Mouse (Mus musculus): ENCODE results near the gene Vmn1r4. TPM values are rescaled to one million over a fixed set of nuclear protein-coding genes. Genes with fewer than 3 reads are reported as not detected.

Vmn1r4 gene
- polyA plus RNA-seq, 2 experiments = 0.11 to 0.13 TPM

- Histone ChIP-seq H3K4me2 (ENCODE audit: low read depth) (peak overlapping the region; percentile 44), H3K9me3 (ENCODE audit: control insufficient read depth, low read length) (no peaks in the 10 kb centered on the region), H3K36me3 (replicated peaks; ENCODE audit: control insufficient read depth, insufficient read depth, low read depth) (peaks cover 11% of the 10 kb centered on the region), H3K4me3 (ENCODE audit: insufficient read depth in 1 of 2, low read depth in 2 of 2, low read length in 2 of 2) (no peak overlapping the region), H3K9ac (replicated peaks) (peak overlapping the region; percentile 20; the same call in 1 of the 2 replicates), H3K27ac (peak overlapping the region; percentile 91), H3K4me1 (replicated peaks; ENCODE audit: control insufficient read depth in 2 of 2, insufficient read depth in 2 of 2, low read length in 1 of 2) (peaks cover 77 to 92% of the 10 kb centered on the region in 2 experiments), H3K27me3 (ENCODE audit: control insufficient read depth, insufficient read depth, low read length) (no peaks in the 10 kb centered on the region)
- TF ChIP-seq CTCF (IDR thresholded peaks at IDR 0.05; ENCODE audit: low read depth) (no peak), EP300 (IDR thresholded peaks at IDR 0.05; ENCODE audit: low read depth) (no peak)
- 55% methylated on average over 8 of the region's 8 CpGs for WGBS (ENCODE audit: insufficient replicate concordance)
- ATAC-seq (ENCODE audit: insufficient read depth) (no peak), DNase-seq (ENCODE audit: low read depth in 3 of 3, low spot score in 3 of 3) (peak in 1 of 3 experiments; percentile 45)
These were observed 17.5 kb upstream of the Vmn1r4 start for GRCm38 (mm10) chr6:56906121-56906846.

- Histone ChIP-seq H3K36me3 (replicated peaks; ENCODE audit: control insufficient read depth, insufficient read depth, low read depth) (peaks cover 14% of the 10 kb centered on the region), H3K4me1 (replicated peaks; ENCODE audit: control insufficient read depth in 2 of 2, insufficient read depth in 2 of 2, low read length in 1 of 2) (peaks cover 79 to 88% of the 10 kb centered on the region in 2 experiments), H3K27me3 (ENCODE audit: control insufficient read depth, insufficient read depth, low read length) (no peaks in the 10 kb centered on the region), H3K4me2 (ENCODE audit: low read depth) (no peak overlapping the region), H3K4me3 (ENCODE audit: insufficient read depth in 1 of 2, low read depth in 2 of 2, low read length in 2 of 2) (no peak overlapping the region), H3K9ac (replicated peaks) (no peak overlapping the region), H3K9me3 (ENCODE audit: control insufficient read depth, low read length) (no peaks in the 10 kb centered on the region), H3K27ac (no peak overlapping the region)
- ATAC-seq (ENCODE audit: insufficient read depth) (no peak), DNase-seq (ENCODE audit: low read depth in 3 of 3, low spot score in 3 of 3) (no peak)
- TF ChIP-seq CTCF (IDR thresholded peaks at IDR 0.05; ENCODE audit: low read depth) = no peak
- no peak for TF ChIP-seq EP300 (IDR thresholded peaks at IDR 0.05; ENCODE audit: low read depth)
- 89% methylated on average over 3 of the region's 3 CpGs for WGBS (ENCODE audit: insufficient replicate concordance)
These were observed 15.8 kb upstream of the Vmn1r4 start for GRCm38 (mm10) chr6:56907973-56908372.

- Histone ChIP-seq H3K9me3 (ENCODE audit: control insufficient read depth, low read length) (no peaks in the 10 kb centered on the region), H3K36me3 (replicated peaks; ENCODE audit: control insufficient read depth, insufficient read depth, low read depth) (peaks cover 14% of the 10 kb centered on the region), H3K4me3 (ENCODE audit: insufficient read depth in 1 of 2, low read depth in 2 of 2, low read length in 2 of 2) (no peak overlapping the region), H3K4me2 (ENCODE audit: low read depth) (peak overlapping the region; percentile 72; the same call in 1 of the 2 replicates), H3K4me1 (replicated peaks; ENCODE audit: control insufficient read depth in 2 of 2, insufficient read depth in 2 of 2, low read length in 1 of 2) (peaks cover 80 to 88% of the 10 kb centered on the region in 2 experiments), H3K9ac (replicated peaks) (no peak overlapping the region), H3K27me3 (ENCODE audit: control insufficient read depth, insufficient read depth, low read length) (no peaks in the 10 kb centered on the region), H3K27ac (peak overlapping the region; percentile 27)
- no peak for DNase-seq (ENCODE audit: low read depth in 3 of 3, low spot score in 3 of 3)
- 68% methylated on average over 2 of the region's 2 CpGs for WGBS (ENCODE audit: insufficient replicate concordance)
- ATAC-seq (ENCODE audit: insufficient read depth) = no peak
- no peak for TF ChIP-seq EP300 (IDR thresholded peaks at IDR 0.05; ENCODE audit: low read depth)
- no peak for TF ChIP-seq CTCF (IDR thresholded peaks at IDR 0.05; ENCODE audit: low read depth)
These were observed 15.4 kb upstream of the Vmn1r4 start for GRCm38 (mm10) chr6:56908397-56908796.

- 7% methylated on average over 4 of the region's 4 CpGs for whole genome bisulfite sequencing (ENCODE audit: insufficient replicate concordance)
- Histone ChIP-seq H3K4me2 (ENCODE audit: low read depth) (peak overlapping the region; percentile 72), H3K36me3 (replicated peaks; ENCODE audit: control insufficient read depth, insufficient read depth, low read depth) (peaks cover 16% of the 10 kb centered on the region), H3K27me3 (ENCODE audit: control insufficient read depth, insufficient read depth, low read length) (no peaks in the 10 kb centered on the region), H3K9me3 (ENCODE audit: control insufficient read depth, low read length) (no peaks in the 10 kb centered on the region), H3K4me3 (ENCODE audit: insufficient read depth in 1 of 2, low read depth in 2 of 2, low read length in 2 of 2) (no peak overlapping the region), H3K27ac (peak overlapping the region; percentile 53), H3K9ac (replicated peaks) (no peak overlapping the region; the same call in 1 of the 2 replicates), H3K4me1 (replicated peaks; ENCODE audit: control insufficient read depth in 2 of 2, insufficient read depth in 2 of 2, low read length in 1 of 2) (peaks cover 81 to 88% of the 10 kb centered on the region in 2 experiments)
- TF ChIP-seq CTCF (IDR thresholded peaks at IDR 0.05; ENCODE audit: low read depth) (peak; percentile 97), EP300 (IDR thresholded peaks at IDR 0.05; ENCODE audit: low read depth) (no peak; the same call in 1 of the 2 replicates)
- peak; percentile 36 for ATAC-seq (ENCODE audit: insufficient read depth)
- peak in 2 of 3 experiments; percentile 59 to 72 for DNase-seq (ENCODE audit: low read depth in 3 of 3, low spot score in 3 of 3)
These were observed 14.9 kb upstream of the Vmn1r4 start for GRCm38 (mm10) chr6:56908912-56909311.

GRCm38 (mm10) chr6:56910910-56911309, 12.9 kb upstream of the Vmn1r4 start:
- WGBS (ENCODE audit: insufficient replicate concordance) = 13% methylated on average over 2 of the region's 2 CpGs
- peak overlapping the region; percentile 89 for H3K27ac ChIP-seq
- H3K4me3 ChIP-seq (ENCODE audit: insufficient read depth in 1 of 2, low read depth in 2 of 2, low read length in 2 of 2) = no peak overlapping the region
- DNase-seq (ENCODE audit: low read depth in 3 of 3, low spot score in 3 of 3) = peak; percentile 73 to 81 (median 75)
- peaks cover 78 to 86% of the 10 kb centered on the region in 2 experiments for H3K4me1 ChIP-seq (replicated peaks; ENCODE audit: control insufficient read depth in 2 of 2, insufficient read depth in 2 of 2, low read length in 1 of 2)
- H3K27me3 ChIP-seq (ENCODE audit: control insufficient read depth, insufficient read depth, low read length) = no peaks in the 10 kb centered on the region
- TF ChIP-seq EP300 (IDR thresholded peaks at IDR 0.05; ENCODE audit: low read depth) (peak; percentile 95), CTCF (IDR thresholded peaks at IDR 0.05; ENCODE audit: low read depth) (no peak)
- ATAC-seq (ENCODE audit: insufficient read depth) = peak; percentile 91
- H3K9ac ChIP-seq (replicated peaks) = peak overlapping the region; percentile 59
- peak overlapping the region; percentile 72 for H3K4me2 ChIP-seq (ENCODE audit: low read depth)
- peaks cover 25% of the 10 kb centered on the region for H3K36me3 ChIP-seq (replicated peaks; ENCODE audit: control insufficient read depth, insufficient read depth, low read depth)
- no peaks in the 10 kb centered on the region; the same call in 1 of the 2 replicates for H3K9me3 ChIP-seq (ENCODE audit: control insufficient read depth, low read length)

Measured in liver, embryonic 14.5 days (tissue).